Mouse (Mus musculus) heart, embryonic 13.5 days (tissue): ENCODE data around the gene Srpx. TPM values are rescaled to one million over a fixed set of nuclear protein-coding genes. Genes with fewer than 3 reads are reported as not detected.

Source experiments
- polyA plus RNA-seq: library from polyadenylated mRNA; unstranded; fragments of >200 nt; fragmentation: Nextera tagmentation; extraction: Ambion mirVana; gene quantifications from 2 replicates; pipeline ENCODE4 v1.2.1, GENCODE M21; 2015

Gene Srpx
- polyA plus RNA-seq, 1 experiment from 2014 or later = 7.3 TPM

Other genes starting within 250 kb of the Srpx start
- 0.23 and 0.33 TPM in 2 replicates for gene Sytl5, start 232.1 kb downstream of the Srpx start, polyA plus RNA-seq
- gene Rpgr, start 99.2 kb upstream of the Srpx start, polyA plus RNA-seq = 8.8 and 9.8 TPM in 2 replicates
- 0.33 and 0.96 TPM in 2 replicates for gene Otc, start 134.6 kb upstream of the Srpx start, polyA plus RNA-seq